Mouse (Mus musculus): ENCODE measurements around the gene Slc25a48.

DNA sequence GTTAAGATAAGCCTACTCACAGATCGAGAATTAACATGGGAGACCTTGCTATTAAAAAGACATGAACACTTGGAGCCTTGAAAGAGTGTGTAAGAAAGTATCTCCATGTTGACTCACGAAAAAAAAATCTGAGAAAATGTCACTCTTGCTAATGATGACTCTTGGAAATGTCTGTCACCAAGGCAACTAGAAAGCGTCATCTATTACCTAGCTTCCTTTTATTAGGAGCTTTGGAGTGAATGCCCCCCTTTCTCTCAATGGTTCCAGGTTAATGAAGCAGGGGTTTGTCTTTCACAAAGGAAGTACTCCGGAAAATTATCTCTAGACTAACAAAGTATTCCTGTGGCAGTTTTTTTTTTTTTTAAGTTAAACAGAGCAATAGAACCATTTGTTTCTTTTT, 78.2 kb downstream of the Slc25a48 start:
- TF ChIP-seq CTCF (IDR thresholded peaks at IDR 0.05; ENCODE audit: extremely low read depth, insufficient read depth, insufficient read length, insufficient replicate concordance) (no peak), POLR2A (IDR thresholded peaks at IDR 0.05; ENCODE audit: low read depth, low read length) (no peak)
